Comparison of ENCODE assay signal across 25 mouse cellular contexts in genomic region chr11:22034564-22035105, GRCm38 (mm10). TPM values are rescaled to one million over a fixed set of nuclear protein-coding genes. Genes with fewer than 3 reads are reported as not detected.
DNase-seq lines count a peak whose midpoint lies in the region; ATAC-seq and TF ChIP-seq lines count a peak whose summit lies in the region.
"Had no signal": no experiment of that assay in that cellular context is flagged by ENCODE, and none has a peak within 500 bp of the region (broad histone marks: within the 10 kb centered on the region; RNA-seq: fewer than 3 reads in every experiment).

No protein-coding gene starts in this region.

- no peaks in the 10 kb centered on the region for H3K9me3 ChIP-seq in midbrain, embryonic 10.5 days (replicated peaks)
- no peaks in the 10 kb centered on the region for H3K9me3 ChIP-seq in midbrain, embryonic 16.5 days (replicated peaks; ENCODE audit: control insufficient read depth, low read length, poor library complexity, severe bottlenecking)
- no peaks in the 10 kb centered on the region for H3K9me3 ChIP-seq in forebrain, embryonic 14.5 days (replicated peaks; ENCODE audit: control insufficient read depth, low read length)
- H3K9me3 ChIP-seq: heart, embryonic 12.5 days; heart, embryonic 15.5 days; hindbrain, embryonic 10.5 days; hindbrain, embryonic 13.5 days; intestine, embryonic 15.5 days had no signal

- no peak overlapping the region for H3K9ac ChIP-seq in midbrain, embryonic 16.5 days (ENCODE audit: low read depth, low read length)
- no peak overlapping the region for H3K9ac ChIP-seq in forebrain, embryonic 14.5 days (ENCODE audit: low read length)
- H3K9ac ChIP-seq: heart, embryonic 12.5 days; heart, embryonic 15.5 days; hindbrain, embryonic 13.5 days; intestine, embryonic 15.5 days had no signal

- H3K36me3 ChIP-seq in midbrain, embryonic 10.5 days, result no peaks in the 10 kb centered on the region
- no peaks in the 10 kb centered on the region for H3K36me3 ChIP-seq in midbrain, embryonic 16.5 days (ENCODE audit: control insufficient read depth, insufficient read depth, low read length)
- H3K36me3 ChIP-seq in forebrain, embryonic 14.5 days (ENCODE audit: control insufficient read depth, insufficient read depth, low read length), result no peaks in the 10 kb centered on the region
- H3K36me3 ChIP-seq: heart, embryonic 12.5 days; hindbrain, embryonic 10.5 days; hindbrain, embryonic 13.5 days; intestine, embryonic 15.5 days had no signal

- H3K27me3 ChIP-seq in midbrain, embryonic 10.5 days (ENCODE audit: low read depth, poor library complexity, severe bottlenecking), result peaks cover 4% of the 10 kb centered on the region; the same call in 1 of the 2 replicates
- no peaks in the 10 kb centered on the region for H3K27me3 ChIP-seq in midbrain, embryonic 16.5 days (ENCODE audit: control insufficient read depth, insufficient read depth, low read depth, low read length)
- H3K27me3 ChIP-seq in forebrain, embryonic 14.5 days (replicated peaks; ENCODE audit: control insufficient read depth, insufficient read depth, low read length), result no peaks in the 10 kb centered on the region
- H3K27me3 ChIP-seq: heart, embryonic 12.5 days; heart, embryonic 15.5 days; hindbrain, embryonic 13.5 days; intestine, embryonic 15.5 days had no signal

- no peak for DNase-seq in midbrain, embryonic 10.5 days (ENCODE audit: low spot score)
- DNase-seq in R1 (ENCODE audit: low read depth, low spot score), result peak; percentile 9
- DNase-seq in brain, embryonic 14.5 days (ENCODE audit: low read depth), result peak; percentile 72
- peak; percentile 47 for DNase-seq in forebrain, embryonic 14.5 days (ENCODE audit: low spot score)
- DNase-seq in kidney, postnatal 4 days, result no peak
- DNase-seq in ovary, postnatal 10 days (ENCODE audit: low spot score), result no peak
- DNase-seq: adrenal gland, postnatal 10 days; cerebellum, adult 11-12 months; cerebellum, adult 8-10 months; cerebellum, postnatal 14 days; gastrocnemius, postnatal 25 days; heart, adult 18-20 months; heart, postnatal 10 days; heart, postnatal 36 days; kidney, adult 11 months had no signal

- H3K4me1 ChIP-seq in midbrain, embryonic 10.5 days, result peaks cover 68% of the 10 kb centered on the region
- H3K4me1 ChIP-seq in midbrain, embryonic 16.5 days (ENCODE audit: control insufficient read depth, insufficient read depth, low read length), result no peaks in the 10 kb centered on the region; the same call in 1 of the 2 replicates
- H3K4me1 ChIP-seq in forebrain, embryonic 14.5 days (ENCODE audit: control insufficient read depth, insufficient read depth, low read length), result peaks cover 5% of the 10 kb centered on the region; the same call in 1 of the 2 replicates
- H3K4me1 ChIP-seq: heart, embryonic 12.5 days; heart, embryonic 15.5 days; hindbrain, embryonic 13.5 days; intestine, embryonic 15.5 days had no signal

- no peak for TF ChIP-seq POLR2A in brain, embryonic 14.5 days (IDR thresholded peaks at IDR 0.05; ENCODE audit: borderline replicate concordance, extremely low read depth, insufficient read depth, insufficient read length, poor library complexity, severe bottlenecking)

- 12% methylated on average over 7 of the region's 7 CpGs for WGBS in midbrain, embryonic 10.5 days
- 7% methylated on average over 7 of the region's 7 CpGs for WGBS in midbrain, embryonic 16.5 days
- WGBS in forebrain, embryonic 14.5 days, result 2% methylated on average over 7 of the region's 7 CpGs

- no peak for TF ChIP-seq CTCF in brain, embryonic 14.5 days (IDR thresholded peaks at IDR 0.05; ENCODE audit: borderline replicate concordance, extremely low read depth, insufficient read depth, insufficient read length)

- no peak overlapping the region for H3K4me2 ChIP-seq in midbrain, embryonic 16.5 days (ENCODE audit: low read length)
- H3K4me2 ChIP-seq in forebrain, embryonic 14.5 days (ENCODE audit: low read length), result no peak overlapping the region
- H3K4me2 ChIP-seq: heart, embryonic 12.5 days; heart, embryonic 15.5 days; hindbrain, embryonic 13.5 days; intestine, embryonic 15.5 days had no signal

- no peak overlapping the region for H3K4me3 ChIP-seq in midbrain, embryonic 10.5 days
- H3K4me3 ChIP-seq in midbrain, embryonic 16.5 days (ENCODE audit: low read depth, low read length), result no peak overlapping the region
- no peak overlapping the region for H3K4me3 ChIP-seq in forebrain, embryonic 14.5 days (ENCODE audit: low read depth, low read length)
- H3K4me3 ChIP-seq: heart, embryonic 12.5 days; heart, embryonic 15.5 days; hindbrain, embryonic 10.5 days; hindbrain, embryonic 13.5 days; intestine, embryonic 15.5 days had no signal

- peak overlapping the region; percentile 69 for H3K27ac ChIP-seq in midbrain, embryonic 10.5 days (replicated peaks)
- H3K27ac ChIP-seq in midbrain, embryonic 16.5 days (ENCODE audit: low read length), result no peak overlapping the region
- no peak overlapping the region for H3K27ac ChIP-seq in forebrain, embryonic 14.5 days (ENCODE audit: low read depth, low read length)
- H3K27ac ChIP-seq: heart, embryonic 15.5 days; hindbrain, embryonic 10.5 days; hindbrain, embryonic 13.5 days; intestine, embryonic 15.5 days had no signal

- no peak for ATAC-seq in midbrain, embryonic 16.5 days
- peak; percentile 52; the same call in 1 of the 2 replicates for ATAC-seq in forebrain, embryonic 14.5 days
- ATAC-seq: activated CD4-positive, CD25-positive, alpha-beta regulatory T cell, adult 4 months; CD4-positive, CD25-positive, alpha-beta regulatory T cell, adult 4 months; hindbrain, embryonic 16.5 days; intestine, embryonic 15.5 days had no signal

RNA-seq across cellular contexts. Expression of gene Otx1, which starts 31.9 kb away (rescaled TPM):
- polyA plus RNA-seq in midbrain, embryonic 10.5 days (2016; fragmentation: Nextera tagmentation; extraction: Ambion mirVana), result 44.5 and 54.8 TPM in 2 replicates
- polyA plus RNA-seq in midbrain, embryonic 16.5 days (2015; fragmentation: Nextera tagmentation; extraction: Ambion mirVana), result 9.8 and 11.0 TPM in 2 replicates
- 18.5 and 18.8 TPM in 2 replicates for polyA plus RNA-seq in brain, embryonic 14.5 days (2012; rRNA removed)
- 9.8 and 11.1 TPM in 2 replicates for polyA plus RNA-seq in forebrain, embryonic 14.5 days (2014; fragmentation: Nextera tagmentation; extraction: Ambion mirVana)
- polyA plus RNA-seq: CD4-positive, CD25-positive, alpha-beta regulatory T cell, adult 4 months; gonadal fat pad, adult 2 months; intestine, embryonic 15.5 days had no signal

Comparison
In these comparisons a context has a peak if more than half of its experiments do, and no peak if none do; other contexts are left out.
1. DNase-seq: peak in R1 (single experiment), brain, embryonic 14.5 days (single experiment) and forebrain, embryonic 14.5 days (single experiment); none in midbrain, embryonic 10.5 days (single experiment), kidney, postnatal 4 days (0 of 2) and ovary, postnatal 10 days (single experiment).